Mouse (Mus musculus) gonadal fat pad, adult 2 months (tissue): ENCODE results near the gene Sh3rf1. TPM values are rescaled to one million over a fixed set of nuclear protein-coding genes. Genes with fewer than 3 reads are reported as not detected.

Source experiments
- DNase-seq: peaks from one replicate; pipeline ENCODE4 v3.0.0-alpha.2; 2012; ENCODE audit warnings: low read depth
- polyA plus RNA-seq: library from polyadenylated mRNA; depleted of rRNA; stranded (reverse); fragments of >200 nt; gene quantifications from 2 replicates; pipeline ENCODE4 v1.2.3, GENCODE M21; 2012

The Sh3rf1 gene
- polyA plus RNA-seq, 1 experiment = 12.7 TPM

GRCm38 (mm10) chr8:61286394-61286793, 62.7 kb downstream of the Sh3rf1 start:
- no peak for DNase-seq

DNA sequence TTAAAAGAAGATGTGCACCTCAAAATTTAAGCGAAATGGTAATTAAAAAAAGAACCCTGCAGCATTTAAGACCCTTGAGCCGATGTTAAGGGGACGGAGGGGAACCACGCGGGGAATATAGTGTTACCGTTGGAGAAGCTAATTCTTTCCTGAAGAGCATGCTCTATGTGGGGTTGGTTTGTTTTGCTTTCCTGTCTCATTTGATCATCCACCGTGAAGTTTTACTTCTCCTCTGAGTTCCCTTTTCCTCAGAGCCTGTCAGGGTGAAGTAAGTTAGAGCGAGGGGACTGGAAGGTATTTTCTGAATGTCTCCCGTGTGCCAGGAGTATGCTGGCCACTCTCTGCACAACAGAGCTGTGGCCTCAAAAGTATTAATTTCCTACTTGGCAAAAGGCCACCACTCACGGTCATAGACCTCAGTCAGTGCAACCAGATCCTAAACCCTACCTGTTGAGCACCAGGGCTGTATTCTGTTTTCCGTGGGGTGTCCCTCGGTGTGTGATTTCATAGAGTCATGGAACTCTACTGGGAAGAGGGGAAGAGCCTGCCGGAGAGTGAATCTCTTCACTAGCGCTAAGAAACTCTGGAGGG, 63.2 kb downstream of the Sh3rf1 start:
- DNase-seq = no peak

DNA sequence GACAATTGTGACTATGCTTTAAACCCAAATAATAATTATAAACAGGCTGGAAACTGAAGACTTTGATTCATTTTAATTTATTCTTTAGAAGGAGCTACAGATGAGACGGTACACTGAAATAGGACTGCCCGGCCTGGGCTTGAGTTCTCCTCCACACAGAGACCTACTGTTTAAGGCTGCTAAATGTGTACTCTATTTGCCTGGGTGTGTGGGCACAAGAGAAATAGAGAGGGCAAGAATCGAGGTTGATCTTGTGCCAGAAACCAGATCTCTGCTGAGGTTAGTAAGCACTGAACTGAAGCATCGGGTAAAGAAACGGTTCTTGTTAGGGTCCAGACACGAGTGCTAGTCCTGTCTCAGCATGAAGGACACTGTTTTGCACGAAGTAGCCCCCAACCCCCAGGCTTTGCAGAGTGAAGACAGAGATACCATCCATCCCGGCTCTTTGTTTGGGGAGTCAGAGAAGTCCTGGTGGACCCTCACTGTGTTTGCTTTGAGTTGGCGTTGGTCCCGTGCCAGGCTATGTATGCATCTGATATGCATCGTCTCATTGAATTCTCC, 64.4 kb downstream of the Sh3rf1 start:
- DNase-seq = no peak

DNA sequence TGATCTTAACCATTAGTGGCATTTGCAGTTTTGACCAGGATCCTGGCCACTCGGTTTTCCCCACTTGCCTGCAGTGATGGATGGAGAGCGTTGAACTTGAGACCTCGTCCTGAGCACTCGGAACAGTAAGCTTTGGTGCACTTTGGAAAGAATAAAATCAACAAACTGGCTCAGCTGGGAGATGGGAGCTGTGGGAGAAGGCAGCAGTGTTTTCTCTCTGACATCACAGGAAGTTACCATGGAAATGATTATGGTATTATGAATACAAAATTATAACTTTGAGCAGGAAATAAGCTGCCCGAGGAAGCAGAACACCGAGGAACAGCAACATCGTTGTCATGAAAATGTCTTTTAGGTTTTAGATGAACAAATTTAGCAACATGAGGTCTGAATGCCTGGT, 65.0 kb downstream of the Sh3rf1 start:
- DNase-seq = no peak

- DNase-seq = no peak
These were observed 71.4 kb downstream of the Sh3rf1 start for GRCm38 (mm10) chr8:61295040-61295439.

- no peak for DNase-seq
These were observed 71.8 kb downstream of the Sh3rf1 start for GRCm38 (mm10) chr8:61295441-61295840.

DNA sequence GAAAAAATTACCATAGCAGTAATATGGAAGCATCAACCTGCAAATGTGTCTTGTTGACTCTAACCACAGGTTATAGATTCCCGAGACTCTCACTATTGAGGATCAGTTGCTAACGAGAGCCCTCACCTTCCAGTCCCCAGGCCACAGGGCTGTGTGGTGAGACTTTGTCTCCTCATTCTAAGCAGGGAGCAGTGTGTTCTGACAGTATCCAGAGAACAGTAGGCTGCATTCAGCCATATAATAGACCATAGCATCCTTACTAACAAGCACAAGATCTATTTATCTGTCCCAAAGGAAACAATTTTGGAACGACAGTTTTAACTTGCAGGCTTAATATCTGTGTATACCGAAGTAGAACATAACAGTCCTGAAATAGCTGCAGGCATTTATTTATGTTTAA, 75.2 kb downstream of the Sh3rf1 start:
- DNase-seq = no peak

GRCm38 (mm10) chr8:61301298-61302028, 77.8 kb downstream of the Sh3rf1 start:
- no peak for DNase-seq

GRCm38 (mm10) chr8:61302029-61302368, 78.3 kb downstream of the Sh3rf1 start:
- DNase-seq = no peak

DNA sequence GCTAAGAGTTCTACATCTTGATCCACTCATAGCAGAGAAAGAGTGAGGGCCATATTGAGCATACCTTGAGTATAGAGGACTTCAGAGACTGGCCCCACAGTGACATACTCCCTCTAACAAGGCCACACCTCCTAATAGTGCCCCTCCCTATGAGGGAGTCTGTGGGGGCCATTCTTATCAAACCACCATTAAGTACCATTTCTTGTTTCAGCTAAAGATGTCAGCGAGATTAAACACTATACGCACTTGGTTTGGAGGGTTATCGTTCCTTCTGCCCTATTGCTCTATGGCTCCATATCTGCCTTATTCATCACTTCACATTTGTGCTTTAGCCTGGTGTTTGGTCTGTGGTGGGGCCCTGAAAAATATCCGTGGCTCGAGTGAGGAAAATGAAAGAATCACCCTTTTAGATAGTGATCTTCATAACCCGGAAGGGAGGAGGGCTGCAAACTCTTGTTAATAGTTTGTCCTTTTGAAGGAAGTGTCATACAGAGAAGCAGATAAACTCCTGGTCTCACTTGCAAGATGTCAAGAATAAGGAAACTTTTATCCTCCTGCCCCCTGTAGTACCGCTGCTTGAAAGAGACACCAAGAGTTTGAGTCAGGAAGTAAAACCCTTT, 81.9 kb downstream of the Sh3rf1 start:
- no peak for DNase-seq

- no peak for DNase-seq
These were observed 82.9 kb downstream of the Sh3rf1 start for GRCm38 (mm10) chr8:61306501-61307112.

GRCm38 (mm10) chr8:61308896-61309295, 85.2 kb downstream of the Sh3rf1 start:
- DNase-seq = no peak

- no peak for DNase-seq
These were observed 86.1 kb downstream of the Sh3rf1 start for GRCm38 (mm10) chr8:61309530-61310402.

GRCm38 (mm10) chr8:61310403-61310871, 86.8 kb downstream of the Sh3rf1 start:
- DNase-seq = no peak

DNA sequence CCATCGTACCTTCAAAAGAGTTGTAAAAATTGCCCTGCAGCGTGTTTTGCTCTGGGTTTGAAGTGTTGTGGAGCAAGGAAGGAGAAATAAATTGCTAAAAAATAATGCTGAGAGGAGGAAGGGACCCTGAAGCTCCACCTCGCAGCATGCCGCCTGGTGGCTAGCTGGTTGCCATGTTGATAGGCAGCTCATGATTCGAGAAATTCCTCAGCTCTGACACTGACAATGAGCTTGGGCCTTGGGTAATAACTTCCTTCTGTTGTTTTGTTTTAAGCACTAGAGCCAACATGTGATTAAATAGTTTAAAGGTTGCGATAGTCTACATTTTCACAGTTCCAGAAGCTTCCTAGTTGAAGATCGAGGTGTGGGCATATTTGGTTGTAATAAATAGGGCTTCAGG, 89.3 kb downstream of the Sh3rf1 start:
- peak; percentile 19 for DNase-seq

DNA sequence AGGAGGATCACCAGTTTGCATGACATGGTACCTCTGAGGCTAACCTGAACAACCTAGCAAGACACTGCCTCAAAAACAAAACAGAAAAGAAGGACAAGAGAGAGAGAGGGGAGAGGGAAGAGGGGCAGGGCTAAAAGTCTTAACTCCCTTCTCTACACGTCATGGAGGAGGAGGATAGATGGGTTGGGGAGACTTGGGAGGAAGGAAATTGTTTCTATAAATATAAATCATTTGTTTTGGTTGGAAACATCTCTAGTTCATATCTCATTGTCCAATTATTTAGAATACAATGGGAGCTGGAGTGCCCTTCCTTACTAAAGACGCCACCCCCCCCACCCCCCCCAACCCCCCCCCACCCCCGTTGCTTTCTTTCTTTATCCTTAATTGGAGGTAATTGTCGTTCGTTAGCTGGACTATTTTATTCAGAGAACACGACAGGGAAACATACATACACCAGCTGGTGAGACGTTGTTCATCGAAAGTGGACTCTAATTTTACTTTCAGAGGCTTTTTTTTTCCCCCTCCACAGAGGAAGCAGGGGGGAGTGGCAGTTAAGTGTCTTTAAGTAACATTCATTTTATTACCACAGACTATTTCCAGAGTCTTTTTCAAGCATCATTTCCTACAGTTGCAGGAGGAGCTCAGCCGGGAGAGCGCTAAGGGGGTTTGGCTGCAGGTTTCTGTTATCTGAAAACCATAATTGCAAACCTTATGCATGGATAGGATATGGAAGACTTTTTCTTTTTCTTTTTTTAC, 92.5 kb downstream of the Sh3rf1 start:
- DNase-seq = no peak

GRCm38 (mm10) chr8:61316813-61317534, 93.3 kb downstream of the Sh3rf1 start:
- DNase-seq = no peak

DNA sequence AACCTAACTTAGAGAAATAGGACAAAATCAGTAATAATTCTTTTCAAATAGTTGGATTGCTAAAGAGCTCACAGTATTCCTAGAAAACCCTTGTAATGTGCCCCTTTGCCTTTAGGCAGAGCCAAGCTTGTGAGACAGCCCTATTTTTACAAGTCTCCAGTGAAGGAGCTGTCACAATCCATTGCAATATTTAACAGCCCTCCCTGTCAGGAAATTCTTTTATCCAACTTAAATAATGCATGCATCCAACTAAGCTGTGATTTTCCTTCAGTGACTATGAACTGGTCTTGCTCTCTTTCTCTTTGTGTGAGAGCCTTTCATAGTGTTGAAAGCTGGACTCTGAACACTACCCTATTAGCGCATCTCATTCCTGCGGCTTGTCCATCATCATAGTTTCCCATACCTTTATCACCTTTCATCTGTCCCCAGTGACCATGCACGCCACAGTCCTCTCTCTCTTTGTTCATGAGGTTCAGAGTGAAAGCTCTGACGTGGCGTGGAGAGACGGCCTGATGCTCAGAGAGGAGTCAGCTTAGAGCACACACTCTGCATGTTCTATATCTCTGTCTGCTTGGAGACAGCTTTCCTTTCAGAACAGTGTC, 94.0 kb downstream of the Sh3rf1 start:
- no peak for DNase-seq

GRCm38 (mm10) chr8:61321216-61321615, 97.5 kb downstream of the Sh3rf1 start:
- DNase-seq = no peak

DNA sequence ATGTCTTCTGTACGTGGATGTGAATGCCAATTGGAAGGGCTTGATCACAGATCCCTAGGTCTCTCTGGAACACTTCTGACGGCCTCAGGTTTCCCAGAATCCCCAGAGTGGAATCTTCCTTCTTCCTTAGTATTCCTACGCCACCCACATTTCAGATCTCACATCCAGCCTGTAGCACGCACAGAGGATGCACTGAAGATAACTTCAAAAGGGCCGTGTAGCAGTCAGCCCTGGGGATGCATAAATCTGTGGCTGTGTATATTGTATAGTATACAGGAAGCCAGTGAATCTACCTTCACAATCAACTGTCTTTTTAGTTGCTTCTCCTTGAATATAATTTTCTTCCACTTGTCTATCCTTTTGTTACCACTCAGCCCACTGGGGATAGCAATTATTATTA, 98.1 kb downstream of the Sh3rf1 start:
- DNase-seq = no peak
